Mouse (Mus musculus) G1E (cell line): ENCODE results near the gene Tjp3.

ENCODE experiments used
- CTCF ChIP-seq: IDR thresholded peaks from 2 replicates; pipeline ENCODE4 v1.5.1; 2012; ENCODE audit warnings: low read depth, low read length, inconsistent platforms, mixed read lengths
- POLR2AphosphoS5 ChIP-seq: IDR thresholded peaks from 2 replicates; pipeline ENCODE4 v1.6.1; 2012; ENCODE audit warnings: low read depth, low read length, inconsistent platforms; ENCODE audit not compliant: insufficient replicate concordance
- TAL1 ChIP-seq: conservative IDR thresholded peaks from 2 replicates; pipeline ENCODE4 v1.6.1; 2012; ENCODE audit warnings: low read depth, low read length, inconsistent platforms, mixed read lengths

GRCm38 (mm10) chr10:81315587-81315986 lies 24.2 kb upstream of the Tjp3 start:
- TF ChIP-seq TAL1 (no peak), CTCF (no peak), POLR2AphosphoS5 (no peak)
